Mouse (Mus musculus) frontal cortex, adult 2 months (tissue): ENCODE results near the gene Gm20708. TPM values are rescaled to one million over a fixed set of nuclear protein-coding genes. Genes with fewer than 3 reads are reported as not detected.
"Not testable (repeated sequence)": the region's sequence is repeated elsewhere in the genome, so short reads cannot be mapped to it uniquely, and the experiment has no call there.

Experiments used
- DNase-seq, 2 experiments: peaks; one replicate each; pipeline ENCODE4 v3.0.0; 2022; ENCODE audit warnings: low spot score in 1 of 2; ENCODE audit errors: extremely low spot score in 1 of 2
- polyA plus RNA-seq: library from polyadenylated mRNA; depleted of rRNA; stranded (reverse); fragments of >200 nt; gene quantifications from 2 replicates; pipeline ENCODE4 v1.2.3, GENCODE M21; 2012

Gm20708 gene
- polyA plus RNA-seq, 1 experiment = 1.3 TPM

- no peak for DNase-seq
Observed at GRCm38 (mm10) chr11:117829671-117830215, 20.3 kb downstream of the Gm20708 start.

DNA sequence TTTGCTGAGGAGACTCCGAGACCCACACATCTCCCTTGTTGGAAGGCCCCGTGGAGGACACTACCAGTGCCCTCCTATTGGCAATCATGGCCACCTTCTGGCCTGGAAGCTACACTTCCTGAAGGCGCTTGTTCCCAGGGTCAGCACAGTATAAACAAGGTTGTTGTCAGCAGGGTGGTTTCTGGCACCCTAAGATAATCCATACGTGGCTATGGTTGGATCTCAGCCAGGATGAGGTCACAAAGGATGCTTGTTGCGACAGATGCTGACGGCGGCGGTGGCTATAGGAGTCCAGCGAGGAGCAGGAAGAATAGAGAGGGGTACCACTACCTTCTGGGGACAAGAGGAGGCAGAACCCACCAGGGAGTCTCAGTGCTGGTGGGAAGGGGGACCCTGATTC is 20.9 kb downstream of the Gm20708 start:
- DNase-seq = no peak

- peak in 1 of 2 experiments; percentile 82 for DNase-seq
Observed at GRCm38 (mm10) chr11:117832086-117832969, 22.9 kb downstream of the Gm20708 start.

DNA sequence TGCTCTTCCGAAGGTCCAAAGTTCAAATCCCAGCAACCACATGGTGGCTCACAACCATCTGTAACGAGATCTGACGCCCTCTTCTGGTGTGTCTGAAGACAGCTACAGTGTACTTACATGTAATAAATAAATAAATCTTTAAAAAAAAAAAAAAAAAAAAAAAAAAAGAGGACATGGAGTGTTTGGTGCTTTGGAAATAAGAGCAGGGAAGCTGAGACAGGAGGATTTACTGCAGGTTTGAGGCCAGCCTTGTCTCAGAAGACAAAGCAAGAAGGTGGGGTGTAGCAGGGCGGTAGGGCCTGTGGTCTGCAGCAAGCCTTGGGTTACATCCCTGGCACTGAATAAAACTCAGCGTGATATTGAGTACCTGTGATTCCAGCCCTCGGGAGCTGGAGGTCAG is 24.0 kb downstream of the Gm20708 start:
- not testable (repeated sequence) for DNase-seq

GRCm38 (mm10) chr11:117834086-117834485 is 24.6 kb downstream of the Gm20708 start:
- no peak for DNase-seq

GRCm38 (mm10) chr11:117836306-117836705 is 26.8 kb downstream of the Gm20708 start:
- peak; percentile 37 to 73 for DNase-seq

GRCm38 (mm10) chr11:117838572-117838971 is 29.1 kb downstream of the Gm20708 start:
- no peak for DNase-seq

GRCm38 (mm10) chr11:117839021-117839420 is 29.6 kb downstream of the Gm20708 start:
- DNase-seq = no peak

DNA sequence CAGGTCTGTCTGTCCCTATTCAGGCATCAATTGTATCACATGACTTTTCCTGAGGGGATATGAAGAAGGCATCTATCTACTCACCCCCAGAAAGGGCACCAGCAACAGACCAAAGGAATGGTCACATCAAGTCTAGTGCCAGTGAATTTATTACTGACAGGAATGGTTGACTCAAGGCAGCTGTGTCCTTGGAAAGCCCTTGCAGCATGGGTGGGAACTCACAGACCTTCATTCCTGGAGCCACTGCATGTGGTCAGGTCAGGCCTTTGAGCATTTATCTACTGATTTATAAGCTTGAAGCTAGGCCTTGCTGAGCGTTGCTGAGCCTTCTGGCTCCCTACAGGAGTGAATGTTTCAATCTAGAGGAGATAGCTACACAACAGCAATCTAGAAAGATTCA is 31.4 kb downstream of the Gm20708 start:
- no peak for DNase-seq

GRCm38 (mm10) chr11:117843434-117843833 is 34.0 kb downstream of the Gm20708 start:
- DNase-seq = no peak

- DNase-seq = no peak
Observed at GRCm38 (mm10) chr11:117844997-117845396, 35.5 kb downstream of the Gm20708 start.

DNA sequence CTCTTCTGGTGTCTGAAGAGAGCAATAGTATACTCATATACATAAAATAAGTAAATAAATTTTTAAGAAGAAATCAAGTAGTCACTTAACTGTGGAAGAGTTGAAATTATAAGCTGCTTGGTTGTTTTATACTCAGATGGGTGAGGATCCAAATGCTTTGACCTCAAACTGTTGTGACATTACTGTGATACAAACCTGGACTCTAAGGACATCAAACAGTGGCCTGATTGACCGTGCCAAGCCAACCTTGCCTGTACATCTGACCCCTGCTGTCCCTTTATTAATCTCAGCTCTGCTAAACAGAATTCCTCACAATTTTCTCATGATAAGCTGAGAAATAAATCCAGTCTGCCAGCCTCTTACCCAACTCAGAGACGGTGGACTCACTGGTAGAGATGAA is 36.2 kb downstream of the Gm20708 start:
- no peak for DNase-seq

DNA sequence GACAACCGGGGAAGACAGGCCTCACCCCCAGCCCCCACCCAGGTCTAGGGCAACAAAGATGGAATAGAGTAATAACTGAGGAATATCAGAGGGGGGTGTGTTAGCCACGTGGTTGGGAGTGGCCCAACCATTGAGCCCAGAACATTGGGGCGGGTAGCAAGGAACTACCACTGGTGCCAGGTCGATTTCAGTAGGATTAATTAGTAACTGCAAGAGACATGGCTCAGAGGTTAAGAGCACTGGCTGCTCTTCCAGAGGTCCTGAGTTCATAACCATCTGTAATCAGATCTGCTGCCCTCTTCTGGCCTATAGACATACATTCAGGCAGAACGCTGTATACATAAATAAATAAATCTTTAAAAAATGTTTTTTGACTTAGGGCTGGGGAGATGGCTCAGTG is 37.2 kb downstream of the Gm20708 start:
- DNase-seq = no peak

GRCm38 (mm10) chr11:117847593-117848215 is 38.2 kb downstream of the Gm20708 start:
- no peak for DNase-seq

GRCm38 (mm10) chr11:117848271-117848984 is 39.0 kb downstream of the Gm20708 start:
- DNase-seq = no peak

- DNase-seq = peak; percentile 86 to 96
Observed at GRCm38 (mm10) chr11:117848985-117849671, 39.7 kb downstream of the Gm20708 start, which contains the start of gene Birc5. Gene Birc5 (plus strand): TSS chr11:117849251.

DNA sequence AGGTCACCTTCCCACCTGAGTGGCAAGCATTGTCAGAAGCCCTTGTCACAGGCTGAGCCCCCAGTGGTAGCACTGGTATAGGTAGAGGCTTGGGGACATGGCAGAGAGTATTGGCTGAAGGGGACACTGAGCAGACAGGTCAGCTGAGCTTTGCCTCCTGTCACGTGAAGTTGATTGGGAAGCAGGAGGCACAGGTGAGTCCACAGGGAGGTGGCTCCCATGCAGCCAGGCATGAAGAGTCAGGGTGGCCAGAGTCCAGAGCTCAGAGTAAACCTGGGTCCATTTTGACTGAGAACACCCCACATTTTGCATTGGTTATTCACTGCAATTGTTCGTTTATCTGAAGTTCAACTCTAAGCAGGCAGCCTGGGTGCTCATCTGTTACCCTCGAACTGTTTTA is 43.4 kb downstream of the Gm20708 start:
- DNase-seq = no peak

GRCm38 (mm10) chr11:117854241-117854640 is 44.8 kb downstream of the Gm20708 start:
- DNase-seq = no peak

GRCm38 (mm10) chr11:117855360-117855759 is 45.9 kb downstream of the Gm20708 start:
- no peak for DNase-seq

DNA sequence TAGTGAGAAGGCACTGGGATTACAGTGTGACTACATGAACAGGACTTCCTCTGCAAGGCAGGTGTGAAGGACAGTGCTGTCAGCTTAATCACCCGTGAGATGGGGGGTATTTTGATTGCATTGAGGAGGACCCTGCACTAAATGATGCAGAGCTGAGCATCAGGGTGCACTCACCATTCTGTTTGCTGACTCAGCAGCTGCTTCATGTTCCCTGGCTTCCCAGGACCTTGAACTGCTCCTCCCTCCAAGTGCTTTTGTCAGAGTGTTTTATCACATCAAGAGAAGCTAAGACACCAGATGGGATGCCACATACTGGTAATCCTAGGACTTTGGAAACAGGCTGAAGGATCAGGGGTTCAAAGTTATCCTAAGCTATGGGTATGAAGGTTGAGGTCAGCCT is 46.5 kb downstream of the Gm20708 start:
- DNase-seq = no peak
